9 mouse cellular contexts compared by ENCODE assay signal in genomic region chr5:91629472-91629871, GRCm38 (mm10).
DNase-seq lines count a peak whose midpoint lies in the region; ATAC-seq and TF ChIP-seq lines count a peak whose summit lies in the region.
"Had no signal": no experiment of that assay in that cellular context is flagged by ENCODE, and none has a peak within 500 bp of the region (broad histone marks: within the 10 kb centered on the region; RNA-seq: fewer than 3 reads in every experiment).

No protein-coding gene starts in this region.

- no peaks in the 10 kb centered on the region for H3K36me3 ChIP-seq in heart, embryonic 12.5 days
- H3K36me3 ChIP-seq in midbrain, postnatal 0 days (ENCODE audit: insufficient read depth, low read length): no peaks in the 10 kb centered on the region

- ATAC-seq in heart, embryonic 12.5 days (ENCODE audit: insufficient number of reproducible peaks, low FRiP score): peak; percentile 82
- no peak for ATAC-seq in midbrain, postnatal 0 days (ENCODE audit: low FRiP score)

- no peak overlapping the region for H3K4me3 ChIP-seq in heart, embryonic 12.5 days
- H3K4me3 ChIP-seq in midbrain, postnatal 0 days (ENCODE audit: low read depth, low read length): no peak overlapping the region
- H3K4me3 ChIP-seq: megakaryocyte, embryonic 14.5 days had no signal

- H3K27me3 ChIP-seq in heart, embryonic 12.5 days (replicated peaks): no peaks in the 10 kb centered on the region
- H3K27me3 ChIP-seq in midbrain, postnatal 0 days (ENCODE audit: insufficient read depth, low read length): no peaks in the 10 kb centered on the region
- H3K27me3 ChIP-seq: megakaryocyte, embryonic 14.5 days had no signal

- peak; percentile 51 to 58 for DNase-seq in lung, adult 18-20 months
- DNase-seq in lung, postnatal 25 days (ENCODE audit: low spot score): no peak
- DNase-seq in adrenal gland, postnatal 25 days: peak; percentile 40
- DNase-seq in skeletal muscle tissue, adult 2 months (ENCODE audit: low read depth, low spot score): peak; percentile 63
- DNase-seq in Muller cell, postnatal 12 days (ENCODE audit: inconsistent ontology term): no peak
- DNase-seq in embryo, embryonic 10.5 days (ENCODE audit: low spot score): no peak
- no peak for DNase-seq in midbrain, postnatal 0 days (ENCODE audit: low spot score)

- H3K9ac ChIP-seq in heart, embryonic 12.5 days: no peak overlapping the region
- H3K9ac ChIP-seq in midbrain, postnatal 0 days (replicated peaks; ENCODE audit: low read length, poor library complexity, severe bottlenecking): no peak overlapping the region

- TF ChIP-seq CTCF in midbrain, postnatal 0 days (IDR thresholded peaks at IDR 0.05): no peak

- no peaks in the 10 kb centered on the region for H3K9me3 ChIP-seq in heart, embryonic 12.5 days (replicated peaks)
- no peaks in the 10 kb centered on the region for H3K9me3 ChIP-seq in midbrain, postnatal 0 days (ENCODE audit: low read length)
- H3K9me3 ChIP-seq: megakaryocyte, embryonic 14.5 days had no signal

- peak overlapping the region; percentile 91 for H3K27ac ChIP-seq in heart, embryonic 12.5 days (ENCODE audit: poor library complexity, severe bottlenecking)
- no peak overlapping the region for H3K27ac ChIP-seq in midbrain, postnatal 0 days (ENCODE audit: low read depth, low read length)

- WGBS in heart, embryonic 12.5 days: 15% methylated on average over 5 of the region's 5 CpGs
- WGBS in midbrain, postnatal 0 days: 68% methylated on average over 5 of the region's 5 CpGs

- peaks cover 16% of the 10 kb centered on the region for H3K4me1 ChIP-seq in heart, embryonic 12.5 days (replicated peaks)
- no peaks in the 10 kb centered on the region for H3K4me1 ChIP-seq in midbrain, postnatal 0 days (ENCODE audit: insufficient read depth, low read length)

- H3K4me2 ChIP-seq in heart, embryonic 12.5 days: no peak overlapping the region
- H3K4me2 ChIP-seq in midbrain, postnatal 0 days (ENCODE audit: low read depth, low read length, poor library complexity, severe bottlenecking): no peak overlapping the region

Comparison
In these comparisons a context has a peak if more than half of its experiments do, and no peak if none do; other contexts are left out.
1. DNase-seq: peak in lung, adult 18-20 months (2 of 2), adrenal gland, postnatal 25 days (single experiment) and skeletal muscle tissue, adult 2 months (single experiment); none in lung, postnatal 25 days (single experiment), Muller cell, postnatal 12 days (single experiment), embryo, embryonic 10.5 days (single experiment) and midbrain, postnatal 0 days (single experiment).